Mouse (Mus musculus) limb, embryonic 10.5 days (tissue): ENCODE data around the gene Gm7030. TPM values are rescaled to one million over a fixed set of nuclear protein-coding genes. Genes with fewer than 3 reads are reported as not detected.
A peak's percentile ranks its signal among the peaks of the same experiment; 100 is the strongest.
"Not testable (repeated sequence)": the region's sequence is repeated elsewhere in the genome, so short reads cannot be mapped to it uniquely, and the experiment has no call there.

Experiments
- DNase-seq: peaks from one replicate; pipeline ENCODE4 v3.0.0-alpha.2; 2017; ENCODE audit warnings: low spot score
- H3K27ac ChIP-seq: fragments of 300-500 bp; sonication (generic); 2 replicates; pipeline ENCODE4 v1.5.1; 2016; ENCODE audit warnings: mild to moderate bottlenecking
- H3K27me3 ChIP-seq: fragments of 300-500 bp; sonication (generic); 2 replicates; pipeline ENCODE4 v1.6.1; 2016; ENCODE audit warnings: low read depth, mild to moderate bottlenecking; ENCODE audit not compliant: poor library complexity, severe bottlenecking
- H3K36me3 ChIP-seq: fragments of 300-500 bp; sonication (generic); 2 replicates; pipeline ENCODE4 v1.6.1; 2016; ENCODE audit warnings: mild to moderate bottlenecking, moderate library complexity
- H3K4me1 ChIP-seq: fragments of 300-500 bp; sonication (generic); 2 replicates; pipeline ENCODE4 v1.6.1; 2016
- H3K4me3 ChIP-seq: fragments of 300-500 bp; sonication (generic); 2 replicates; pipeline ENCODE4 v1.5.1; 2016; ENCODE audit warnings: mild to moderate bottlenecking, moderate library complexity
- H3K9me3 ChIP-seq: fragments of 300-500 bp; sonication (generic); replicated peaks from 2 replicates; pipeline ENCODE4 v1.6.1; 2016; ENCODE audit warnings: mild to moderate bottlenecking
- WGBS: fragments of 180-500 bp; shearing (Covaris S2); methylation state at CpG from one replicate; pipeline ENCODE4 v1.1.7; 2016; 5-methylcytosine and 5-hydroxymethylcytosine counted together
- polyA plus RNA-seq: library from polyadenylated mRNA; unstranded; fragments of >200 nt; fragmentation: Nextera tagmentation; extraction: Ambion mirVana; gene quantifications from 2 replicates; pipeline ENCODE4 v1.2.1, GENCODE M21; 2016

Gene Gm7030
- polyA plus RNA-seq, 1 experiment from 2014 or later: not detected

DNA sequence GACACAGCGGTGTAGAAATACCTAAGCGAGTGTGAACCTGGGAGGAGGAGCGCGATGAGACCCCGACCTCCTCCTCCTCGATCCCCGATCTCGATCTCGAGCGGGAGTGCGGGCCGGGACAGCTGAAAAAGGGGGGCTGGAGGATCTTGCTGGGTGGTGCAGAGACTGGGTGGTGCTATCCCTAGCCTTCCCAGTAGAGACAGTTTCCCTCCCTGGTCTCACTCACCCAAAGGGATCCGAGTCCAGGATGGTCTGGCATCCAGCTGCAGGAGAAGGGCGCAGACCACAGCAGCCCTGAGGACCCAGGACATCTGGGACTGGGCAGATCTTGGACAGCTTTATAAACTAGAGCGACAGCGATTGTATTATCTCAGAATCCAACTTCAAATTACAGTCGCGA, 8.4 kb downstream of the Gm7030 start:
- DNase-seq, H3K4me1 ChIP-seq, H3K36me3 ChIP-seq, H3K9me3 ChIP-seq, H3K4me3 ChIP-seq, H3K27ac ChIP-seq: not testable (repeated sequence)
- H3K27me3 ChIP-seq: peaks cover 50% of the 10 kb centered on the region
- WGBS: 22% methylated on average over 18 of the region's 18 CpGs

DNA sequence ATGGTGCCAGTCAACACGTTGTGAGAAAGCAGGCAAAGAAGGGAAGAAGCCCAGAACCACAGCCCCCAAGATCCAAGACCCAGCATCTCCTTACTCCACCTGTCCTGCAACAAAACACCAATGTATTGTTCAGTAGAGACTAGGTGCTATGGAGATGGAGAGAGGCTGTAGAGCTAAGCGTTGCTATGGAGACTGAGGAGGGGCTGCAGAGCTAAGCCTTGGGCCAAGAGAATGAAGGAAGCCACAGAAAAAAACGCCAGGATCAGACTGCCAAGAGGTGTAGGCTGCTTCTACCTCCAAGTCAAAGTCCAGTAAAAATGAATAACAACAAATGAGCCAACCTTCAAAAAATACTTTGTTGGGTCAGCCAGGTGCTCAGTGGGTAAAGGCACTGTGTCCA, 12.7 kb downstream of the Gm7030 start:
- not testable (repeated sequence) for H3K9me3 ChIP-seq, H3K27ac ChIP-seq, H3K4me1 ChIP-seq, DNase-seq, H3K36me3 ChIP-seq, H3K4me3 ChIP-seq
- 27% methylated on average over 3 of the region's 3 CpGs for WGBS
- H3K27me3 ChIP-seq: peaks cover 49% of the 10 kb centered on the region

DNA sequence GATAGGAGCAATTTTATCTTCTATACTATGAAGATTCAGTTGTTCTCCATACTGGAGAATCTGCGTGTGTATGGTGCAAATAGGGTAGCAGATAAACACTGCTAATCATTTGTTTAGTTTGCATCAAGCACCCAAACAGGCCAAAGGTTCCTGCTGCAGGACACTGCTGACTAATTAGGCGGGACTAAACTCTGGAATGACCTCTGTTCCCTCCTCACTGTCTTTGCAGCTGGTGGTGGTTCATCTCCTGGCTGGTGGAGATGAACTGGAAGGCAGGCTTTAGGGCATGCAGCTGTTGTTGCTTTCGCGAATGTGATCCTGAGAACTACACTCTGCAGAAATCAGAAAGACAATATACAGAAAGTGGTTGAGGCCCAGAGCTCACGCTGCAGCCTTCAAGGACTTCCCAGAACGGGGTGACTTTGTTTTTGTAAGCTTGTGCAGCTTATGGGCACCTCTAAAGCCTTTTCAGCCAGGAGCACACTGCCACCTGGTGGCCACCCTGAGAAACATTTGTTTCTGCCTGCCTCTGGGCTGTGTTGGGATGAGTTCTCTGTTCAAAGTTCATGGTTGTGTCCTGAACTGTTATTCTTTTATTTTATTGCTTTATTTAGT, 15.1 kb downstream of the Gm7030 start:
- DNase-seq: peak; percentile 61
- not testable (repeated sequence) for H3K4me3 ChIP-seq, H3K27ac ChIP-seq, H3K4me1 ChIP-seq, H3K36me3 ChIP-seq, H3K9me3 ChIP-seq
- 20% methylated on average over 6 of the region's 6 CpGs for WGBS
- peaks cover 49% of the 10 kb centered on the region for H3K27me3 ChIP-seq

DNA sequence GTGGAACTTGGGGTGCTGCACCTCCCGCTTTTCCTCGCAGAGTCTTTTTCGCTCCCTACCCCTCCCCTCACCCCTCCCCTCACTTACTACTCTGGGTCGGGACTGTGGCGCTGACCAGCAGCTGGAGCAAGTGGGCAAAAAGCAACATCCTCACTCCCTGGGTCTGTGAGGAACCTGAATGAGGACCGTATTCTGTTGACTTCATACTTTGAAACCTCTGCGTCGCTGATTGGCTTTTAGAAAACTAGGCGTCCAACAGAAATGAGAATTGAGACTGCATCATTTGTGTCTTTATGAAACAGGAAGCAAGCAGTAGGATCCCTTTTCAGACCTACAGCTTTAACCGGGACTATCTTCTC, 17.7 kb downstream of the Gm7030 start:
- Histone ChIP-seq H3K27me3 (peaks cover 52% of the 10 kb centered on the region), H3K4me3 (peak overlapping the region; percentile 44)
- not testable (repeated sequence) for H3K36me3 ChIP-seq, H3K9me3 ChIP-seq, H3K4me1 ChIP-seq, DNase-seq, H3K27ac ChIP-seq
- WGBS: 3% methylated on average over 10 of the region's 10 CpGs

DNA sequence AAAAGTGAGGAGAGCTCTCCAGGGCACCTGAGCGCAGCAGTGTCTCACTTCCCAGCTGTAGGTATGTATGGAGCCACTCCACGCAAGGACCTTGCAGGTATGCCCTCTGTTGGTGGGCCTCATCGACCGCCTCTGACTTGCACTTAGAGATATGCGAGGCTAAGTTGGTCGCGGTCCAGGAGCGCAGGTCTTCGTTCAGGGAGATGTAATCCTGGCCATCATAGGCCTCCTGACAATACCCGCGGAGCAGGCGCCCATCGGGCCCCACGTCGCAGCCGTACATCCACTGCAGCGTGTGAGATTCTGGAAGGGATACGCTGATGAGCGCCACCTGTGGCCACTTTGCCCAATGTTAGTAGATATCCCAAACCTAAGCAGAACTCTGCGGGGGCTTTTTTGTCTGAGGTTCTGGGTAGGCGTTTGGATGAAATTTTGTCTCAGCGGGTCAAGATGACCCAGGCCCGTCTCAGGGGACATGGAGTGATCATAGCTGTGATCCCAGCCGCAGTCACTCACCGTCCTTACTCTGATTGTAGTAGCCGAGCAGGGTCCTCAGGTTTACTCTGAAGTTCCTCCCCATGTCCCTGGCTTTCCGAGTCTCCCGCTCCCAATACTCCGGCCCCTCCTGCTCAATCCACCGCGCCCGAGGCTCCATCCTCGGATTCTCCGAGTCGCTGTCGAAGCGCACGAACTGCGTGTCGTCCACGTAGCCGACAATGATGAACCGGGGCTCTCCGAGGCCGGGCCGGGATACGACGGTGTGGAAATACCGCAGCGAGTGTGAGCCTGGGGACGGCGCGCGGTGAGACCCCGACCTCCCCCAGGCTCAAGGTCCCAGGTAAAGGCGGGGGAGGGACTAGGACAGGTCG, 18.4 kb downstream of the Gm7030 start:
- not testable (repeated sequence) for H3K36me3 ChIP-seq, H3K9me3 ChIP-seq, H3K27ac ChIP-seq, H3K4me1 ChIP-seq
- H3K27me3 ChIP-seq: peaks cover 52% of the 10 kb centered on the region
- WGBS: under 1% methylated on average over 57 of the region's 57 CpGs
- peak overlapping the region; percentile 44 for H3K4me3 ChIP-seq
- peak; percentile 50 for DNase-seq

DNA sequence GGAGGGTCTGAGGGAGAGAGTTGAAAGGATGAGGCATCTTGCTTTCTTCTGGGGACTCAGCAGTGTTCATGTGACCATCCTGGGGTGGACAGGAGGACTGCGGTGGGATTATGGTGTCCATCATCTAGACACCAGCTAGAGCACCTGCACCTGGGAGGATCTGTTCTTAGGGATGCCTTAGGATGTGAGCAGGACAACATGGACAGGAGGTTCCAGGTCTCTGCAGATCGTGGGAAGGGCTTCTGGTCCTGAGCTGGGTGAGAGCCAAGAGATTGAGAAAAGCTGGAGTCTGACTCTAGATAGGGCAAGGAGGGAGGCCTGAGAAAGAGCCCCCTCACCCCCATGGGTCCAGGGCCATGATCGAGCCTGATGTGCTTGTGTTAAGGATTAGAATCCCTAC, 19.1 kb downstream of the Gm7030 start:
- DNase-seq, H3K27ac ChIP-seq, H3K9me3 ChIP-seq, H3K4me1 ChIP-seq, H3K36me3 ChIP-seq, H3K4me3 ChIP-seq: not testable (repeated sequence)
- WGBS: 58% methylated on average over 3 of the region's 3 CpGs
- peaks cover 52% of the 10 kb centered on the region for H3K27me3 ChIP-seq

DNA sequence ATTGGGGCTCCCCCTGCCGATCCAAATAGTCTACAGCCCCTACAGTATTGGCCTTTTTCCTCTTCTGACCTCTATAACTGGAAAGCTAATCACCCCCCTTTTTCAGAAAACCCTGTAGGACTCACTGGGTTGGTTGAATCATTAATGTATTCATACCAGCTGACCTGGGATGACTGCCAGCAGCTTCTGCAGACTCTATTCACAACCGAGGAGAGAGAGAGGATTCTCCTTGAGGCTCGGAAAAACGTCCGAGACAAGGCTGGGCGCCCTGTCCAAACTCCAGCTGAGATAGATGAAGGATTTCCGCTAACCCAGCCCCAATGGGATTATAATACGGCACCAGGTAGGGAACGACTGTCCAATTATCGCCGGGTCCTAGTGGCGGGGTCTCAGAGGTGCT, 27.1 kb downstream of the Gm7030 start:
- WGBS: 97% methylated on average over 12 of the region's 12 CpGs
- not testable (repeated sequence) for H3K9me3 ChIP-seq, H3K27me3 ChIP-seq, H3K4me3 ChIP-seq, H3K4me1 ChIP-seq, DNase-seq, H3K27ac ChIP-seq, H3K36me3 ChIP-seq

DNA sequence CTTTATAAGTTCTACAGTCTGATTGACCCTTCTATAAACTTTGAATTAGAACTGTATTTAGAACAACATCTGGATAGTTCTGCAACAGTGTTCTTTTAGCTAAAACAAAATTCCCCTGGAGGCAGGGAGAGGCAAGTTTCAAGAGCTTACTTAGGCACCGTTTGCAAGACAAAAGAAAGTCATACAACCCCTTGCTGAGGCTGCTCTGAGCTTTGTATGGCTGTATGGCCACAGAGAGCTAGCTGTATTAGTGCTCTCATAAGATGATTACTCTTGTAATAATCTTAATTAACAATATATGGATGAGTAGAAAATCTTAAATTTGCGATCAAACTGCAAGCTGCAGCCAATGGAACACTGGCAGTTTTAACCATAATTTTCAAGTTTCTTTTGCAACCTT, 29.6 kb downstream of the Gm7030 start:
- not testable (repeated sequence) for H3K9me3 ChIP-seq, H3K4me3 ChIP-seq, DNase-seq, H3K27ac ChIP-seq, H3K36me3 ChIP-seq, H3K27me3 ChIP-seq, H3K4me1 ChIP-seq
- 77% methylated on average over 2 of the region's 2 CpGs for WGBS

DNA sequence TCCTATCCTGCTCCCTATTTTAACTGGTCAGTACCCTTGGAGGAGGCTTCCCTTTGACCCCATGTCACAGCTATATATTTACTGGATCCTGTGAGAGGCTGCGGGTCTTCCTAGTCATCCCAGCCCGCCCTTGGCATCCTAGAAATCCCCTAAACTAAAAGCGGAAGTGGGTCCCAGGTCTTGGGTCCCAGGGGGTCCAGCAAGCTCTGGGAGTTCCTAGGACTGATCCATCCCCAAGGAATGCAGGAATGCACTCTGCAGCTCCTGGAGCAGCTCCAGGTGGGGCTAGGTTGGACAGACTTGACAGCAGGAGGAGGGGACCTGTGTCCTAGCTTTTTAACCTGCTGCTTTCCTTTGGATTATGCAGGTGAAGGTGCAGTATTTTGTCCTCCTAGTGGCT, 35.3 kb downstream of the Gm7030 start:
- H3K27me3 ChIP-seq: no peaks in the 10 kb centered on the region
- no peak overlapping the region for H3K4me3 ChIP-seq
- WGBS: 28% methylated on average over 3 of the region's 3 CpGs
- H3K36me3 ChIP-seq: no peaks in the 10 kb centered on the region
- no peak for DNase-seq
- no peak overlapping the region for H3K27ac ChIP-seq
- H3K9me3 ChIP-seq: no peaks in the 10 kb centered on the region
- no peaks in the 10 kb centered on the region for H3K4me1 ChIP-seq

DNA sequence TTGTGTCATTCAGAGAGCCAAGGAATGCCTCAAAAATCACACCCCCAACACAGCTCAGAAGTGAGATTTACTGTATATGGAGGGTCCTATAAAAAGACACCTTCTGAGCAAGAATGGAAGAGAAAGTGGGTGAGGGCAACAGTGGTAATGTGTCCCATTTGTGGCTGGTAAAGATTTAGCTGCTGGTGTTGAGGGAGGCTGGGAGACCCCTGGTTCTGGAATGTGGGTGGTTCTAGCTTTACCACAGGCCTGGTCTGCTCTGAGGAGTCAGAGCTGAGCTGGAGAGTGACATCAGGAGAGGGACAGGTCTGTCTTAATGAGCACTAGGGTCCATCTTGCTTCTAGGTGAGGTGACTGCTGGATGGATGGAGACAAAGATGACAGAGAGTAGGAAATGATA, 36.7 kb downstream of the Gm7030 start:
- not testable (repeated sequence) for H3K27ac ChIP-seq, DNase-seq, H3K36me3 ChIP-seq, H3K4me1 ChIP-seq, H3K27me3 ChIP-seq, H3K9me3 ChIP-seq, H3K4me3 ChIP-seq

DNA sequence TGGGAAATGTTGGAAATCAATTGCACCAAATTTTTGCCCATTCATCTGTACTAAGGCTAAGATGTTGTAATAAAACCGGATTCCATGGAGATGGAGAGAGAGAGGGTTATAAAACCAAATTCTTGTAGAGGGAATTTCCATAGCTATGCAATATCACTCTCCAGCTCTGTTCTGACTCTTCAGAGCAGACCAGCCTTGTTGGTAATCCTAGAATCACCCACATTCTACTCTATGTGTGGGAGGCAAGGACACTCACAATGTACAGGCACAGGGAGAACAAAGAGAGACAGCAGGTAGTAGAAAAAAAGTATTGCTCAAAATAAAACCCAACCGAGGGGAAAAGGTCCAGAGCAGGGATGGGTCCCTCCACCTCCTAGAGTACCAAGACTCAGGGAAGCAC, 37.3 kb downstream of the Gm7030 start:
- WGBS: no CpG with 5 or more reads among the region's 2 CpGs
- H3K4me1 ChIP-seq, H3K36me3 ChIP-seq, H3K27me3 ChIP-seq, DNase-seq, H3K4me3 ChIP-seq, H3K9me3 ChIP-seq, H3K27ac ChIP-seq: not testable (repeated sequence)

DNA sequence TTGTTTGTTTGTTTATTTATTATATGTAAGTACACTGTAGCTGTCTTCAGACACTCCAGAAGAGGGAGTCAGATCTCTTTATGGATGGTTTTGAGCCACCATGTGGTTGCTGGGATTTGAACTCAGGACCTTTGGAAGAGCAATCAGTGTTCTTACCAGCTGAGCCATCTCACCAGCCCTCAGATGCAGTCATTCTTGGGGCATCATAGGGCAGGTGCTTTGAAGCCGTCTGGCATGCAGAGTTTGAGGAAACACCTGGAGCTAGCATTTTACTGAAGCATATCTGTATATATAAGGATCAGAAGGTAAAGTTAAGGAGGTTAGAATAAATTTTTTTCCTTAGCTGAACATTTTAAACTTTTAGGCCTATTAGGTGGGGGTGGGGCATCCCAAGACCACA, 43.2 kb downstream of the Gm7030 start:
- 90% methylated on average over 1 of the region's 1 CpGs for WGBS
- peaks cover 13% of the 10 kb centered on the region for H3K4me1 ChIP-seq
- peaks cover 45% of the 10 kb centered on the region for H3K27me3 ChIP-seq
- not testable (repeated sequence) for DNase-seq, H3K4me3 ChIP-seq, H3K27ac ChIP-seq, H3K9me3 ChIP-seq, H3K36me3 ChIP-seq

DNA sequence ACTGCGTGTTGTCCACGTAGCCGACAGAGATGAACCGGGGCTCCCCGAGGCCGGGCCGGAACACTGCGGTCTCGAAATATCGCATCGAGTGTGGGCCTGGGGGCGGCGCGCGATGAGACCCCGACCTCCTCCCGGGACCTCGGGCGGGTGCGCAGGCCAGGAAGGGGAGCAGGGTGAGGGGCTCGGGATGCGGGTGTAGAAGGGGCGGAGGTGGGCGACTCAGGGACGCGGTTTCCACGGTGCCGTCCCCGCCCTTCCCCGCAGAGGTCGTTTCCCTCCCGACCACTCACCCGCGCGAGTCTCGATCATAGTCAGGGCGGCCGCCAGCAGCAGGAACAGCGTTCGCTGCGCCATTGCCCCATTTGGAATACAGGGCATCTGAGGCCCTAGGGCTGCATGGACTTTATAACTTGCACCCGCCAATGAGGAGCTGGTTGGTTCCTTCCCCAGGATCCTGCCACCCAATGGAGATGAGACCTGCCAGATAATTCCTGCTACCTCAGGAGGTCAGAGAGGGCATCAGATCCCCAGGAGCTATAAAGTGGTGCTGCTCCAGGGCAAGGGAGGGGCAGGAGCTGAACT, 45.3 kb downstream of the Gm7030 start:
- H3K36me3 ChIP-seq: no peaks in the 10 kb centered on the region
- peaks cover 45% of the 10 kb centered on the region for H3K27me3 ChIP-seq
- peak overlapping the region; percentile 78 for H3K27ac ChIP-seq
- peaks cover 13% of the 10 kb centered on the region for H3K4me1 ChIP-seq
- H3K9me3 ChIP-seq: no peaks in the 10 kb centered on the region
- WGBS: under 1% methylated on average over 42 of the region's 42 CpGs
- DNase-seq: no peak
- peak overlapping the region; percentile 62 for H3K4me3 ChIP-seq
